Mouse (Mus musculus) G1E (cell line): ENCODE results near the gene Hax1. TPM values are rescaled to one million over a fixed set of nuclear protein-coding genes. Genes with fewer than 3 reads are reported as not detected.

Experiments used
- ATAC-seq: 2 replicates; pipeline ENCODE4 v1.8.0; 2016; ENCODE audit warnings: mild to moderate bottlenecking; ENCODE audit not compliant: insufficient number of reproducible peaks, poor library complexity, low FRiP score, severe bottlenecking; ENCODE audit errors: extremely low read depth
- DNase-seq: peaks from one replicate; pipeline ENCODE4 v3.0.0; 2012; ENCODE audit warnings: low spot score
- H3K27me3 ChIP-seq: 2 replicates; pipeline ENCODE4 v1.6.1; 2012; ENCODE audit warnings: mild to moderate bottlenecking, low read length, inconsistent platforms; ENCODE audit not compliant: insufficient read depth
- H3K36me3 ChIP-seq: replicated peaks from 2 replicates; pipeline ENCODE3; 2012; ENCODE audit warnings: mild to moderate bottlenecking, inconsistent platforms
- H3K4me1 ChIP-seq: 2 replicates; pipeline ENCODE4 v1.6.1; 2012; ENCODE audit warnings: low read depth, low read length, inconsistent platforms, mixed read lengths; ENCODE audit not compliant: insufficient read depth
- H3K4me3 ChIP-seq: 2 replicates; pipeline ENCODE4 v1.5.1; 2012; ENCODE audit warnings: low read depth, mild to moderate bottlenecking, inconsistent platforms, low read length, moderate library complexity, mixed read lengths
- H3K9me3 ChIP-seq: replicated peaks from 2 replicates; pipeline ENCODE4 v1.6.1; 2012; ENCODE audit warnings: inconsistent platforms
- CTCF ChIP-seq: IDR thresholded peaks from 2 replicates; pipeline ENCODE4 v1.5.1; 2012; ENCODE audit warnings: low read depth, low read length, inconsistent platforms, mixed read lengths
- GATA1 ChIP-seq: IDR thresholded peaks from 2 replicates; pipeline ENCODE4 v1.6.1; 2012; ENCODE audit warnings: borderline replicate concordance, low read length, inconsistent platforms, mixed read lengths
- GATA2 ChIP-seq: IDR thresholded peaks from 2 replicates; pipeline ENCODE4 v1.6.1; 2012; ENCODE audit warnings: low read depth, low read length, inconsistent platforms, borderline replicate concordance
- POLR2AphosphoS5 ChIP-seq: IDR thresholded peaks from 2 replicates; pipeline ENCODE4 v1.6.1; 2012; ENCODE audit warnings: low read depth, low read length, inconsistent platforms; ENCODE audit not compliant: insufficient replicate concordance
- TAL1 ChIP-seq: conservative IDR thresholded peaks from 2 replicates; pipeline ENCODE4 v1.6.1; 2012; ENCODE audit warnings: low read depth, low read length, inconsistent platforms, mixed read lengths
- polyA plus RNA-seq: library from polyadenylated mRNA; stranded (reverse); fragments of >175 nt; gene quantifications from 2 replicates; pipeline ENCODE4 v1.2.3, GENCODE M21; 2012
- total RNA-seq, 2 experiments: library from RNA; stranded (forward) in 1 of 2; stranded (reverse) in 1 of 2; fragments of 200-1000 nt in 1 of 2; fragments of >200 nt in 1 of 2; fragmentation: Nextera tagmentation in 1 of 2; gene quantifications; 2 replicates each; pipeline ENCODE4 v1.2.3; 2014 to 2017

Gene Hax1
- total and polyA plus RNA-seq, 3 experiments, result 53.7 to 173 (median 100) TPM

- Histone ChIP-seq H3K36me3 (peaks cover 70% of the 10 kb centered on the region), H3K4me3 (no peak overlapping the region), H3K4me1 (peaks cover 20% of the 10 kb centered on the region), H3K9me3 (no peaks in the 10 kb centered on the region), H3K27me3 (no peaks in the 10 kb centered on the region)
- TF ChIP-seq GATA2 (no peak), TAL1 (no peak), GATA1 (no peak), CTCF (no peak), POLR2AphosphoS5 (no peak)
- no peak for ATAC-seq
- DNase-seq, result no peak
These were observed 1.2 kb upstream of the Hax1 start for GRCm38 (mm10) chr3:89999830-90000229.

- TF ChIP-seq GATA1, result no peak
- no peak for TF ChIP-seq POLR2AphosphoS5
- no peak for TF ChIP-seq CTCF
- TF ChIP-seq GATA2, result no peak
- TF ChIP-seq TAL1, result no peak
- Histone ChIP-seq H3K36me3 (peaks cover 68% of the 10 kb centered on the region), H3K4me3 (peak overlapping the region; percentile 74), H3K4me1 (peaks cover 20% of the 10 kb centered on the region), H3K9me3 (no peaks in the 10 kb centered on the region), H3K27me3 (no peaks in the 10 kb centered on the region)
- DNase-seq (no peak), ATAC-seq (no peak)
These were observed 510 bp upstream of the Hax1 start for GRCm38 (mm10) chr3:89999090-89999489.

GRCm38 (mm10) chr3:89997791-89998495, 637 bp downstream of the Hax1 start:
- peaks cover 69% of the 10 kb centered on the region for H3K36me3 ChIP-seq
- no peak for ATAC-seq

GRCm38 (mm10) chr3:89994807-89995515, 3.6 kb downstream of the Hax1 start:
- Histone ChIP-seq H3K9me3 (no peaks in the 10 kb centered on the region), H3K27me3 (no peaks in the 10 kb centered on the region), H3K4me3 (no peak overlapping the region), H3K4me1 (peaks cover 20% of the 10 kb centered on the region), H3K36me3 (peaks cover 50% of the 10 kb centered on the region)
- no peak for DNase-seq
- no peak for ATAC-seq
- TF ChIP-seq GATA1 (no peak), CTCF (no peak), TAL1 (no peak), GATA2 (no peak), POLR2AphosphoS5 (no peak)

More at GRCm38 (mm10) chr3:89997791-89998495, 637 bp downstream of the Hax1 start:
- Histone ChIP-seq H3K4me1 (peaks cover 20% of the 10 kb centered on the region), H3K9me3 (no peaks in the 10 kb centered on the region), H3K4me3 (peak overlapping the region; percentile 74), H3K27me3 (no peaks in the 10 kb centered on the region)
- DNase-seq, result peak; percentile 4
- TF ChIP-seq POLR2AphosphoS5, result no peak
- no peak for TF ChIP-seq GATA1
- no peak for TF ChIP-seq GATA2
- TF ChIP-seq CTCF, result no peak
- no peak for TF ChIP-seq TAL1

GRCm38 (mm10) chr3:89987822-89988221, 10.8 kb downstream of the Hax1 start:
- no peak for TF ChIP-seq CTCF
- TF ChIP-seq POLR2AphosphoS5, result no peak
- TF ChIP-seq GATA1, result no peak
- TF ChIP-seq TAL1, result no peak
- TF ChIP-seq GATA2, result no peak
- peaks cover 10% of the 10 kb centered on the region for H3K27me3 ChIP-seq
- ATAC-seq, result no peak; the same call in 1 of the 2 replicates
- H3K4me1 ChIP-seq, result peaks cover 3% of the 10 kb centered on the region; the same call in 1 of the 2 replicates
- H3K36me3 ChIP-seq, result peaks cover 7% of the 10 kb centered on the region
- DNase-seq, result no peak
- no peak overlapping the region for H3K4me3 ChIP-seq
- H3K9me3 ChIP-seq, result no peaks in the 10 kb centered on the region

GRCm38 (mm10) chr3:89987211-89987610, 11.4 kb downstream of the Hax1 start:
- H3K4me1 ChIP-seq, result peaks cover 3% of the 10 kb centered on the region; the same call in 1 of the 2 replicates
- DNase-seq (no peak), ATAC-seq (no peak)
- peaks cover 13% of the 10 kb centered on the region for H3K27me3 ChIP-seq
- H3K36me3 ChIP-seq, result peaks cover 3% of the 10 kb centered on the region
- TF ChIP-seq CTCF (no peak), POLR2AphosphoS5 (no peak), TAL1 (no peak), GATA1 (no peak), GATA2 (no peak)
- no peaks in the 10 kb centered on the region for H3K9me3 ChIP-seq
- H3K4me3 ChIP-seq, result no peak overlapping the region
